Comparison of ENCODE assay signal across 9 mouse cellular contexts in genomic region chr1:106199109-106199508, GRCm38 (mm10). TPM values are rescaled to one million over a fixed set of nuclear protein-coding genes. Genes with fewer than 3 reads are reported as not detected.
DNase-seq lines count a peak whose midpoint lies in the region; ATAC-seq lines count a peak whose summit lies in the region.
"Had no signal": no experiment of that assay in that cellular context is flagged by ENCODE, and none has a peak within 500 bp of the region (broad histone marks: within the 10 kb centered on the region; RNA-seq: fewer than 3 reads in every experiment).

No protein-coding gene starts in this region.

- 75% methylated on average over 4 of the region's 4 CpGs for WGBS in heart, embryonic 13.5 days
- WGBS in embryonic facial prominence, embryonic 10.5 days = 76% methylated on average over 4 of the region's 4 CpGs
- 83% methylated on average over 4 of the region's 4 CpGs for WGBS in heart, embryonic 16.5 days
- WGBS in midbrain, embryonic 14.5 days = 54% methylated on average over 4 of the region's 4 CpGs

- H3K4me1 ChIP-seq in heart, embryonic 13.5 days = peaks cover 85% of the 10 kb centered on the region
- peaks cover 53% of the 10 kb centered on the region for H3K4me1 ChIP-seq in embryonic facial prominence, embryonic 10.5 days
- peaks cover 56% of the 10 kb centered on the region for H3K4me1 ChIP-seq in heart, embryonic 16.5 days (ENCODE audit: control insufficient read depth, insufficient read depth, low read length)
- peaks cover 26% of the 10 kb centered on the region for H3K4me1 ChIP-seq in midbrain, embryonic 14.5 days (ENCODE audit: control insufficient read depth, insufficient read depth, low read length)

- no peak overlapping the region for H3K4me3 ChIP-seq in heart, embryonic 13.5 days
- H3K4me3 ChIP-seq in embryonic facial prominence, embryonic 10.5 days = no peak overlapping the region
- H3K4me3 ChIP-seq in heart, embryonic 16.5 days (ENCODE audit: low read length) = no peak overlapping the region
- no peak overlapping the region for H3K4me3 ChIP-seq in midbrain, embryonic 14.5 days (replicated peaks; ENCODE audit: low read depth, low read length)
- H3K4me3 ChIP-seq: limb, embryonic 15.5 days had no signal

- H3K9me3 ChIP-seq in heart, embryonic 13.5 days = no peaks in the 10 kb centered on the region
- no peaks in the 10 kb centered on the region for H3K9me3 ChIP-seq in embryonic facial prominence, embryonic 10.5 days
- no peaks in the 10 kb centered on the region for H3K9me3 ChIP-seq in heart, embryonic 16.5 days (replicated peaks; ENCODE audit: control insufficient read depth, low read length)
- no peaks in the 10 kb centered on the region for H3K9me3 ChIP-seq in midbrain, embryonic 14.5 days (ENCODE audit: control insufficient read depth, low read length)
- H3K9me3 ChIP-seq: limb, embryonic 15.5 days had no signal

- ATAC-seq in heart, embryonic 13.5 days (ENCODE audit: extremely low read depth, insufficient number of reproducible peaks, low FRiP score, low TSS enrichment) = no peak
- no peak for ATAC-seq in heart, embryonic 16.5 days (replicated peaks; ENCODE audit: extremely low read depth, insufficient read depth, low FRiP score)
- no peak for ATAC-seq in midbrain, embryonic 14.5 days (ENCODE audit: low FRiP score, low TSS enrichment)

- no peak for DNase-seq in heart, postnatal 25 days (ENCODE audit: low spot score)
- no peak for DNase-seq in embryonic facial prominence, embryonic 10.5 days (ENCODE audit: low spot score)
- no peak for DNase-seq in midbrain, embryonic 14.5 days
- no peak for DNase-seq in thymus, postnatal 25 days
- DNase-seq in right cerebral cortex, postnatal 36 days (ENCODE audit: low spot score in 2 of 2) = no peak

- intact Hi-C loops in heart, postnatal 25 days (cut with DNase I) = loop anchor here (2.0 kb wide), 1 partner anchor 24 kb away; no protein-coding TSS in a partner anchor

- no peaks in the 10 kb centered on the region for H3K36me3 ChIP-seq in heart, embryonic 13.5 days
- H3K36me3 ChIP-seq in embryonic facial prominence, embryonic 10.5 days (replicated peaks) = no peaks in the 10 kb centered on the region
- H3K36me3 ChIP-seq in heart, embryonic 16.5 days (ENCODE audit: control insufficient read depth, insufficient read depth) = no peaks in the 10 kb centered on the region
- no peaks in the 10 kb centered on the region for H3K36me3 ChIP-seq in midbrain, embryonic 14.5 days (ENCODE audit: control insufficient read depth, insufficient read depth, low read length)
- H3K36me3 ChIP-seq: limb, embryonic 15.5 days had no signal

- peak overlapping the region; percentile 90 for H3K27ac ChIP-seq in heart, embryonic 13.5 days (replicated peaks)
- peak overlapping the region; percentile 76 for H3K27ac ChIP-seq in embryonic facial prominence, embryonic 10.5 days (replicated peaks)
- peak overlapping the region; percentile 94 for H3K27ac ChIP-seq in heart, embryonic 16.5 days (ENCODE audit: low read length)
- peak overlapping the region; percentile 71; the same call in 1 of the 2 replicates for H3K27ac ChIP-seq in midbrain, embryonic 14.5 days (replicated peaks; ENCODE audit: low read depth, low read length)
- H3K27ac ChIP-seq: limb, embryonic 15.5 days; macrophage had no signal

- peak overlapping the region; percentile 48; the same call in 1 of the 2 replicates for H3K9ac ChIP-seq in heart, embryonic 13.5 days
- no peak overlapping the region for H3K9ac ChIP-seq in heart, embryonic 16.5 days (ENCODE audit: low read length)
- no peak overlapping the region for H3K9ac ChIP-seq in midbrain, embryonic 14.5 days (replicated peaks; ENCODE audit: low read length)
- H3K9ac ChIP-seq: limb, embryonic 15.5 days had no signal

- peak overlapping the region; percentile 54 for H3K4me2 ChIP-seq in heart, embryonic 13.5 days
- no peak overlapping the region for H3K4me2 ChIP-seq in heart, embryonic 16.5 days (ENCODE audit: low read depth, low read length)
- H3K4me2 ChIP-seq in midbrain, embryonic 14.5 days (ENCODE audit: low read length) = no peak overlapping the region
- H3K4me2 ChIP-seq: limb, embryonic 15.5 days had no signal

- H3K27me3 ChIP-seq in heart, embryonic 13.5 days (replicated peaks) = no peaks in the 10 kb centered on the region
- no peaks in the 10 kb centered on the region for H3K27me3 ChIP-seq in embryonic facial prominence, embryonic 10.5 days (replicated peaks; ENCODE audit: low read depth, poor library complexity, severe bottlenecking)
- no peaks in the 10 kb centered on the region for H3K27me3 ChIP-seq in heart, embryonic 16.5 days (ENCODE audit: control insufficient read depth, insufficient read depth, low read length)
- no peaks in the 10 kb centered on the region for H3K27me3 ChIP-seq in midbrain, embryonic 14.5 days (ENCODE audit: control insufficient read depth, insufficient read depth, low read length)
- H3K27me3 ChIP-seq: limb, embryonic 15.5 days had no signal

RNA-seq across cellular contexts. Expression of gene Phlpp1, which starts 27.6 kb away (rescaled TPM):
- polyA plus RNA-seq in heart, embryonic 13.5 days (2015; fragmentation: Nextera tagmentation; extraction: Ambion mirVana) = 3.9 and 4.6 TPM in 2 replicates
- 10 to 100 TPM; 15.9 to 19.0 TPM for total RNA-seq in heart, postnatal 25 days (2021)
- polyA plus RNA-seq in embryonic facial prominence, embryonic 10.5 days (2016; fragmentation: Nextera tagmentation; extraction: Ambion mirVana) = 3.7 and 3.8 TPM in 2 replicates
- polyA plus RNA-seq in heart, embryonic 16.5 days (2015; fragmentation: Nextera tagmentation; extraction: Ambion mirVana) = 4.4 and 4.7 TPM in 2 replicates
- 9.9 and 10.7 TPM in 2 replicates for polyA plus RNA-seq in midbrain, embryonic 14.5 days (2014; fragmentation: Nextera tagmentation; extraction: Ambion mirVana)
